Mouse (Mus musculus): Measurements from ENCODE around the gene Reck.

Reck gene

GRCm38 (mm10) chr4:43875160-43875918 is at the start of gene Reck:
Reck (plus strand) TSS chr4:43875530.
- in situ Hi-C loops (cut with MboI), result no loop called here

- in situ Hi-C loops (cut with MboI), result no loop called here
These were observed 46.5 kb upstream of the Reck start for GRCm38 (mm10) chr4:43828806-43829205.

GRCm38 (mm10) chr4:43832031-43832430 is 43.3 kb upstream of the Reck start:
- in situ Hi-C loops (cut with MboI), result no loop called here

- in situ Hi-C loops (cut with MboI), result no loop called here
These were observed 41.6 kb upstream of the Reck start for GRCm38 (mm10) chr4:43833752-43834151.

- in situ Hi-C loops (cut with MboI), result no loop called here
These were observed 40.6 kb upstream of the Reck start for GRCm38 (mm10) chr4:43834749-43835148.

- in situ Hi-C loops (cut with MboI), result no loop called here
These were observed 37.0 kb upstream of the Reck start for GRCm38 (mm10) chr4:43838326-43838725.

GRCm38 (mm10) chr4:43840101-43840500 is 35.2 kb upstream of the Reck start, which contains the start of gene Olfr157:
Olfr157 (minus strand) TSS chr4:43840201.
- in situ Hi-C loops (cut with MboI), result no loop called here

- in situ Hi-C loops (cut with MboI), result no loop called here
These were observed 24.1 kb upstream of the Reck start, which contains the start of gene Olfr155 for GRCm38 (mm10) chr4:43851265-43851664. Olfr155 (plus strand) TSS chr4:43851565.

- in situ Hi-C loops (cut with MboI), result no loop called here
These were observed 21.2 kb upstream of the Reck start for GRCm38 (mm10) chr4:43854101-43854500.

GRCm38 (mm10) chr4:43859886-43860285 is 15.4 kb upstream of the Reck start:
- in situ Hi-C loops (cut with MboI), result no loop called here

GRCm38 (mm10) chr4:43860744-43861519 is 14.4 kb upstream of the Reck start:
- in situ Hi-C loops (cut with MboI), result no loop called here

GRCm38 (mm10) chr4:43863298-43863697 is 12.0 kb upstream of the Reck start:
- in situ Hi-C loops (cut with MboI), result no loop called here

- in situ Hi-C loops (cut with MboI), result no loop called here
These were observed 5.5 kb upstream of the Reck start for GRCm38 (mm10) chr4:43869821-43870220.

GRCm38 (mm10) chr4:43874501-43874900 is 829 bp upstream of the Reck start:
- in situ Hi-C loops (cut with MboI), result no loop called here

GRCm38 (mm10) chr4:43875919-43876411 is 635 bp downstream of the Reck start:
- in situ Hi-C loops (cut with MboI), result no loop called here

GRCm38 (mm10) chr4:43877230-43877629 is 1.9 kb downstream of the Reck start:
- in situ Hi-C loops (cut with MboI), result no loop called here

- in situ Hi-C loops (cut with MboI), result no loop called here
These were observed 2.9 kb downstream of the Reck start for GRCm38 (mm10) chr4:43878121-43878776.

- in situ Hi-C loops (cut with MboI), result no loop called here
These were observed 4.2 kb downstream of the Reck start for GRCm38 (mm10) chr4:43879566-43879965.

- in situ Hi-C loops (cut with MboI), result no loop called here
These were observed 8.9 kb downstream of the Reck start for GRCm38 (mm10) chr4:43884196-43884595.

GRCm38 (mm10) chr4:43891247-43891646 is 15.9 kb downstream of the Reck start:
- in situ Hi-C loops (cut with MboI), result no loop called here

- in situ Hi-C loops (cut with MboI), result no loop called here
These were observed 21.9 kb downstream of the Reck start for GRCm38 (mm10) chr4:43897209-43897608.

GRCm38 (mm10) chr4:43899197-43899596 is 23.9 kb downstream of the Reck start:
- in situ Hi-C loops (cut with MboI), result no loop called here
